Mouse (Mus musculus) hematopoietic multipotent progenitor cell, adult 10-12 weeks (in vitro differentiated cells): ENCODE measurements around the gene Izumo1. TPM values are rescaled to one million over a fixed set of nuclear protein-coding genes. Genes with fewer than 3 reads are reported as not detected.

Experiments
- polyA plus RNA-seq: library from polyadenylated mRNA; stranded (reverse); fragments of >175 nt; gene quantifications from 2 replicates; pipeline ENCODE4 v1.2.3, GENCODE M21; 2012; ENCODE audit warnings: low replicate concordance

Gene Izumo1
- 0.25 and 0.31 TPM in 2 replicates for polyA plus RNA-seq

GRCm38 (mm10) chr7:45621443-45621842, at the start of gene Izumo1:
Gene Izumo1 (plus strand): TSS chr7:45621811.

DNA sequence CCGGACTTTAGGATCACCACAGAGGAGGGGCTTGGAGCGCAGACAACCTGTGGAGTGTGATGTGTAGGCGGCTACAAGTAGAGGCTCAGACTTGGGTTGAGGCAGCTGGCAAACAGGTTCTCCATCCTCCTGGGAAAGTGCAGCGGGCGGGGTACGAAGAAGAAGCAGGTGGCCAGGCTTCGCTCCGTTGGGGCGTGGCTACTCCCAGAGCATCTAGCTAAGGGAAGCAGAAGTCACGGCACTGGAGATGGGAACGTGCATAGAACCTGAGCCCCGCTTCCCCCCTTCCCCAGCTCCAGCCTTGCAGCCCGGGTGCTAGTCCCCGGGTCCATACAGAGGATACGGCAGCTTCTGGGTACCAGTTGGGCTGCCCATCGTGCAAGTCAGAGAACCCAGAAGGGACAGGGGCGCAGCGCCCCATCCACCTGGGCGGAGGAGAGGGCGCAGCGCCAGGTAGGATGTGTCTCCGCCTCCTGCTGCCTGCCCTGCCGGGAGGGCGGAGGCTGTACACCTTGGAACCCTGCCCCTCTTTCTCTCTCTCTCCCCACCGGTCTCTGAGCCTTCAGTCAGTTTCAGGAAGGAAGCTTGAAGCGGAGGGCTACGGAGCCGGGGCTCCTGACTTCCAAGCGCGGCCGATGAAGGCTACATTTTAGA, 4.4 kb upstream of the Izumo1 start, which contains the start of gene Fut1:
Fut1 (plus strand) TSS at position 248 of the 654 bp plus-strand sequence.

GRCm38 (mm10) chr7:45627261-45627660, 5.7 kb downstream of the Izumo1 start, which contains the start of gene Rasip1:
Gene Rasip1 (plus strand): TSS chr7:45627488.

DNA sequence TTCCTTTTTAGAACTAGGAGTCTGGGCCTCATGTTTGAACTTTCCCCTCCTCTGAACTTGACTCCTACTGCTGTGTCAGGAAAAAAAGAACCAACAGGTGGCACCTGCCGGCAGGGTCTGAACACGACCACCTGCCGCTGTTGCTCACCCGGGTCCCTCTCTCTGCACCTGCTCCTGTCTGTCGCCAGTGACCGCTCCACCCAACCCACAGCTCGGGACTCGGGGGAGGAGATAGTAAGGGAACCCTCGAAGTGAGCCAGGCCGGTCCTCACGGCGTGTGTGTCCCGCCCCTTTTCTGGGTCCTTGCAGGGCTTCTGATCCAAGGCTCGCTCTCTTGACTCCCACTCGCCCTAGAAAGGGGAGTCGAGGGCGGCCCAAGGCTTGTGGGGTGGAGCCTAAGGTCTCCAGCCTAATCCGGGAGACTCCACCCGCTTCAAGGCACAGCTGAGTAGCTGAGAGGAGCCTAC, 18.0 kb downstream of the Izumo1 start, which contains the start of gene Mamstr:
Mamstr (plus strand) TSS at position 417 of the 467 bp plus-strand sequence.

DNA sequence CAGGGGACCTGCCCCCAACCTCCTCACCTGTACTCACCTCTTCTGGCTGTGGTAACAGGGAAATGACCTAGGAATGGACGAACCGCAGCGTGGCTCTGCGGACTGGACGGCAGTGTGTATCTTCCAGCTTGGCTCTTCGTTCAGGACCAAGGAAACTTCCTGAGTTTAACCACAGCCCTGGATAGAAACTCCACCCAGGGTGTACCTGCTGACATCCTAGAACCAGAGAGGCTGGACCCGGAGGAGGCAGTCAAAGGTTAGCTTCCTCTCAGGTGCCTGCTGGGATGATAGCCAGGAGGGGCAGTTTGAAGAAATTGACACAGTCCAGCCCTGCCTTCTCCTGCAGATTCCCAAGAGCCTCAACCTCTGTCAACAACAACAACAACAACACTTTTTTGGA, 44.5 kb downstream of the Izumo1 start, which contains the start of gene Fut2:
Fut2 (minus strand) TSS at position 234 of the 400 bp plus-strand sequence.

Other genes with a start within 250 kb of the Izumo1 start
- gene Snrnp70, start 226.1 kb upstream of the Izumo1 start, polyA plus RNA-seq: 628 and 1,029 TPM in 2 replicates
- gene Kcna7, start 216.2 kb upstream of the Izumo1 start, polyA plus RNA-seq: not detected in 2 replicates
- 0.08 and 0.28 TPM in 2 replicates for gene Ntf5, start 208.1 kb upstream of the Izumo1 start, polyA plus RNA-seq
- not detected in 2 replicates for gene Lhb, start 201.0 kb upstream of the Izumo1 start, polyA plus RNA-seq
- 15.9 and 25.8 TPM in 2 replicates for gene Gys1, start 187.0 kb upstream of the Izumo1 start, polyA plus RNA-seq
- gene Ruvbl2, start 183.7 kb upstream of the Izumo1 start, polyA plus RNA-seq: 87.7 and 154 TPM in 2 replicates
- 6,376 and 13,145 TPM in 2 replicates for gene Ftl1, start 161.9 kb upstream of the Izumo1 start, polyA plus RNA-seq
- 173 and 185 TPM in 2 replicates for gene Bax, start 154.9 kb upstream of the Izumo1 start, polyA plus RNA-seq
- not detected in 2 replicates for gene Tulp2, start 139.9 kb upstream of the Izumo1 start, polyA plus RNA-seq
- gene Gm45808, start 135.0 kb upstream of the Izumo1 start, polyA plus RNA-seq: not detected in 2 replicates
- gene Dhdh, start 133.0 kb upstream of the Izumo1 start, polyA plus RNA-seq: 0.81 and 2.1 TPM in 2 replicates
- gene Nucb1, start 111.4 kb upstream of the Izumo1 start, polyA plus RNA-seq: 224 and 245 TPM in 2 replicates
- 60.5 and 214 TPM in 2 replicates for gene Ppp1r15a, start 95.5 kb upstream of the Izumo1 start, polyA plus RNA-seq
- 0.77 and 1.2 TPM in 2 replicates for gene Plekha4, start 95.5 kb upstream of the Izumo1 start, polyA plus RNA-seq
- gene Hsd17b14, start 66.9 kb upstream of the Izumo1 start, polyA plus RNA-seq: 0.28 and 0.90 TPM in 2 replicates
- 14.0 and 38.4 TPM in 2 replicates for gene Bcat2, start 51.7 kb upstream of the Izumo1 start, polyA plus RNA-seq
- 0.17 TPM in 1 of 2 replicates, not detected in the other for gene Fgf21, start 6.3 kb upstream of the Izumo1 start, polyA plus RNA-seq
- 0.18 and 0.93 TPM in 2 replicates for gene Fut1, start 4.5 kb upstream of the Izumo1 start, polyA plus RNA-seq
- gene Rasip1, start 5.7 kb downstream of the Izumo1 start, polyA plus RNA-seq: 3.0 and 3.6 TPM in 2 replicates
- 0.20 and 0.42 TPM in 2 replicates for gene Mamstr, start 18.2 kb downstream of the Izumo1 start, polyA plus RNA-seq
- gene Fut2, start 44.6 kb downstream of the Izumo1 start, polyA plus RNA-seq: not detected in 2 replicates
- gene Ntn5, start 62.2 kb downstream of the Izumo1 start, polyA plus RNA-seq: 1.4 and 3.5 TPM in 2 replicates
- 0.18 and 0.44 TPM in 2 replicates for gene Sec1, start 72.6 kb downstream of the Izumo1 start, polyA plus RNA-seq
- 1.5 and 3.9 TPM in 2 replicates for gene Car11, start 78.0 kb downstream of the Izumo1 start, polyA plus RNA-seq
- 18.0 and 48.2 TPM in 2 replicates for gene Dbp, start 83.3 kb downstream of the Izumo1 start, polyA plus RNA-seq
- gene Rpl18, start 93.6 kb downstream of the Izumo1 start, polyA plus RNA-seq: 7,990 and 13,125 TPM in 2 replicates
- gene Sphk2, start 96.2 kb downstream of the Izumo1 start, polyA plus RNA-seq: 102 and 136 TPM in 2 replicates
- gene Fam83e, start 99.4 kb downstream of the Izumo1 start, polyA plus RNA-seq: 0.07 and 0.22 TPM in 2 replicates
- gene Spaca4, start 104.0 kb downstream of the Izumo1 start, polyA plus RNA-seq: not detected in 2 replicates
- gene Lmtk3, start 161.9 kb downstream of the Izumo1 start, polyA plus RNA-seq: 0.64 and 3.0 TPM in 2 replicates
- 0.58 TPM in 1 of 2 replicates, not detected in the other for gene Sult2b1, start 162.9 kb downstream of the Izumo1 start, polyA plus RNA-seq
- 74.7 and 269 TPM in 2 replicates for gene Cyth2, start 192.8 kb downstream of the Izumo1 start, polyA plus RNA-seq
- 0.83 and 0.94 TPM in 2 replicates for gene Kcnj14, start 203.0 kb downstream of the Izumo1 start, polyA plus RNA-seq
- gene Grwd1, start 209.1 kb downstream of the Izumo1 start, polyA plus RNA-seq: 20.9 and 22.6 TPM in 2 replicates